Mouse (Mus musculus) heart, adult 18-20 months (tissue): ENCODE results near the gene Thsd4. TPM values are rescaled to one million over a fixed set of nuclear protein-coding genes. Genes with fewer than 3 reads are reported as not detected.

Experiments used
- DNase-seq, 2 experiments: peaks; one replicate each; pipeline ENCODE4 v3.0.0; 2021 to 2022; ENCODE audit warnings: mixed read lengths in 1 of 2
- long read RNA-seq, 2 experiments: library from polyadenylated mRNA; stranded (forward); transcript quantifications; one replicate each; pipeline ENCODE4 v2.0.0; 2021
- total RNA-seq, 2 experiments: library from RNA; stranded (reverse); gene quantifications; 2 replicates each; pipeline ENCODE4 v1.2.3; 2021

Thsd4 gene
- total RNA-seq = 1 to 10 TPM; 4.4 to 4.7 TPM
- long read RNA-seq, experiment 1, partial matches to known transcripts = 0 of 1 reads
- long read RNA-seq, experiment 1, other reads (novel, unspliced or antisense) = 1 of 1 reads
- long read RNA-seq, experiment 2, partial matches to known transcripts = 0 of 1 reads
- long read RNA-seq, experiment 2, other reads (novel, unspliced or antisense) = 1 of 1 reads

- peak; percentile 46 to 77 for DNase-seq
These were observed at the start of gene Thsd4 for GRCm38 (mm10) chr9:60521806-60522264. TSS of gene Thsd4 (minus strand) at chr9:60522046.

- no peak for DNase-seq
These were observed 49.2 kb upstream of the Thsd4 start for GRCm38 (mm10) chr9:60571041-60571440.

- no peak for DNase-seq
These were observed 47.5 kb upstream of the Thsd4 start for GRCm38 (mm10) chr9:60569366-60569765.

GRCm38 (mm10) chr9:60563809-60564208 lies 42.0 kb upstream of the Thsd4 start:
- DNase-seq = no peak

- DNase-seq = no peak
These were observed 40.9 kb upstream of the Thsd4 start for GRCm38 (mm10) chr9:60562443-60563371.

GRCm38 (mm10) chr9:60561641-60562289 lies 39.9 kb upstream of the Thsd4 start:
- DNase-seq = peak; percentile 20 to 30

GRCm38 (mm10) chr9:60558507-60558906 lies 36.7 kb upstream of the Thsd4 start:
- DNase-seq = no peak

- no peak for DNase-seq
These were observed 29.4 kb upstream of the Thsd4 start for GRCm38 (mm10) chr9:60551238-60551637.

GRCm38 (mm10) chr9:60548182-60548581 lies 26.3 kb upstream of the Thsd4 start:
- DNase-seq = peak; percentile 44 to 47

- DNase-seq = no peak
These were observed 24.3 kb upstream of the Thsd4 start for GRCm38 (mm10) chr9:60546169-60546568.

- no peak for DNase-seq
These were observed 23.7 kb upstream of the Thsd4 start for GRCm38 (mm10) chr9:60545361-60546096.

- DNase-seq = no peak
These were observed 21.7 kb upstream of the Thsd4 start for GRCm38 (mm10) chr9:60543422-60544015.

- DNase-seq = no peak
These were observed 8.5 kb upstream of the Thsd4 start for GRCm38 (mm10) chr9:60530310-60530709.

- peak in 1 of 2 experiments; percentile 13 for DNase-seq
These were observed 7.8 kb upstream of the Thsd4 start for GRCm38 (mm10) chr9:60529348-60530243.

- peak in 1 of 2 experiments; percentile 2 for DNase-seq
These were observed 6.4 kb upstream of the Thsd4 start for GRCm38 (mm10) chr9:60528269-60528668.

GRCm38 (mm10) chr9:60527836-60528235 lies 6.0 kb upstream of the Thsd4 start:
- no peak for DNase-seq

- DNase-seq = peak in 1 of 2 experiments; percentile 20
These were observed 5.2 kb upstream of the Thsd4 start for GRCm38 (mm10) chr9:60527051-60527450.

- DNase-seq = no peak
These were observed 4.3 kb upstream of the Thsd4 start for GRCm38 (mm10) chr9:60526195-60526594.

- no peak for DNase-seq
These were observed 703 bp downstream of the Thsd4 start for GRCm38 (mm10) chr9:60521143-60521542.

GRCm38 (mm10) chr9:60519601-60520000 lies 2.2 kb downstream of the Thsd4 start:
- DNase-seq = no peak

- peak in 1 of 2 experiments; percentile 29 for DNase-seq
These were observed 3.6 kb downstream of the Thsd4 start for GRCm38 (mm10) chr9:60518216-60518615.
